Mouse (Mus musculus) hindbrain, postnatal 0 days (tissue): ENCODE data around the gene Sbf2. TPM values are rescaled to one million over a fixed set of nuclear protein-coding genes. Genes with fewer than 3 reads are reported as not detected.

Source experiments
- ATAC-seq: fragments of 200-750 bp; cut with Nextera tagmentation; 2 replicates; pipeline ENCODE4 v1.8.0; 2017; ENCODE audit warnings: mild to moderate bottlenecking, moderate TSS enrichment, moderate library complexity
- DNase-seq: peaks from one replicate; pipeline ENCODE4 v3.0.0-alpha.2; 2015; ENCODE audit warnings: low spot score
- H3K27ac ChIP-seq: fragments of 300-500 bp; sonication (generic); 2 replicates; pipeline ENCODE4 v1.5.1; 2014; ENCODE audit warnings: mild to moderate bottlenecking
- H3K27me3 ChIP-seq: fragments of 300-500 bp; sonication (generic); 2 replicates; pipeline ENCODE4 v1.6.1; 2014; ENCODE audit warnings: low read length, mixed read lengths; ENCODE audit not compliant: insufficient read depth
- H3K36me3 ChIP-seq: fragments of 300-500 bp; sonication (generic); 2 replicates; pipeline ENCODE4 v1.6.1; 2014; ENCODE audit warnings: low read length, mixed read lengths; ENCODE audit not compliant: insufficient read depth
- H3K4me1 ChIP-seq: fragments of 300-500 bp; sonication (generic); 2 replicates; pipeline ENCODE4 v1.6.1; 2014; ENCODE audit warnings: antibody characterized with exemption, low read length, mixed read lengths; ENCODE audit not compliant: insufficient read depth
- H3K4me2 ChIP-seq: fragments of 300-500 bp; sonication (generic); 2 replicates; pipeline ENCODE4 v1.6.1; 2014; ENCODE audit warnings: low read depth, mild to moderate bottlenecking, low read length, moderate library complexity, mixed read lengths
- H3K4me3 ChIP-seq: fragments of 300-500 bp; sonication (generic); 2 replicates; pipeline ENCODE4 v1.5.1; 2014; ENCODE audit warnings: low read length
- H3K9ac ChIP-seq: fragments of 300-500 bp; sonication (generic); replicated peaks from 2 replicates; pipeline ENCODE4 v1.6.1; 2014; ENCODE audit warnings: mild to moderate bottlenecking, low read length, moderate library complexity, mixed read lengths
- H3K9me3 ChIP-seq: fragments of 300-500 bp; sonication (generic); 2 replicates; pipeline ENCODE4 v1.6.1; 2016; ENCODE audit warnings: low read length, mixed read lengths
- CTCF ChIP-seq: IDR thresholded peaks from 2 replicates; pipeline ENCODE4 v1.5.1; 2016; ENCODE audit warnings: antibody characterized with exemption, control low read depth, low read depth
- WGBS: fragments of 180-500 bp; shearing (Covaris S2); extraction: QIAGEN DNeasy Blood & Tissue Kit; methylation state at CpG from one replicate; pipeline ENCODE4 v1.1.7; 2014; 5-methylcytosine and 5-hydroxymethylcytosine counted together
- polyA plus RNA-seq: library from polyadenylated mRNA; unstranded; fragments of >200 nt; fragmentation: Nextera tagmentation; extraction: Ambion mirVana; gene quantifications from 2 replicates; pipeline ENCODE4 v1.2.1, GENCODE M21; 2015
- total RNA-seq: library from RNA; depleted of rRNA; stranded (reverse); fragments of >200 nt; gene quantifications from 2 replicates; pipeline ENCODE4 v1.2.3, GENCODE M21; 2014

Gene Sbf2
- total and polyA plus RNA-seq, 2 experiments from 2014 or later: 40.3 to 70.5 TPM

GRCm38 (mm10) chr7:110270455-110270854 is 344.3 kb downstream of the Sbf2 start:
- WGBS: 92% methylated on average over 7 of the region's 7 CpGs
- no peak for TF ChIP-seq CTCF
- no peak overlapping the region for H3K9ac ChIP-seq
- H3K4me1 ChIP-seq: no peaks in the 10 kb centered on the region
- H3K36me3 ChIP-seq: no peaks in the 10 kb centered on the region
- no peak overlapping the region for H3K27ac ChIP-seq
- H3K4me3 ChIP-seq: no peak overlapping the region
- H3K4me2 ChIP-seq: no peak overlapping the region
- ATAC-seq (no peak), DNase-seq (no peak)
- H3K9me3 ChIP-seq: no peaks in the 10 kb centered on the region
- H3K27me3 ChIP-seq: no peaks in the 10 kb centered on the region

GRCm38 (mm10) chr7:110269777-110270176 is 344.9 kb downstream of the Sbf2 start:
- no peak for TF ChIP-seq CTCF
- Histone ChIP-seq H3K4me2 (no peak overlapping the region), H3K9ac (no peak overlapping the region), H3K4me1 (no peaks in the 10 kb centered on the region), H3K36me3 (no peaks in the 10 kb centered on the region), H3K27me3 (no peaks in the 10 kb centered on the region), H3K4me3 (no peak overlapping the region), H3K9me3 (no peaks in the 10 kb centered on the region), H3K27ac (no peak overlapping the region)
- WGBS: 90% methylated on average over 14 of the region's 14 CpGs
- ATAC-seq (no peak), DNase-seq (no peak)

- DNase-seq: no peak
Measured at GRCm38 (mm10) chr7:110268511-110268910, 346.2 kb downstream of the Sbf2 start.

GRCm38 (mm10) chr7:110267994-110268393 is 346.7 kb downstream of the Sbf2 start:
- ATAC-seq (no peak), DNase-seq (no peak)
- no peak overlapping the region for H3K4me2 ChIP-seq
- no peak overlapping the region for H3K27ac ChIP-seq
- no peaks in the 10 kb centered on the region for H3K36me3 ChIP-seq
- H3K27me3 ChIP-seq: no peaks in the 10 kb centered on the region
- no peak for TF ChIP-seq CTCF
- H3K4me1 ChIP-seq: no peaks in the 10 kb centered on the region
- no peaks in the 10 kb centered on the region for H3K9me3 ChIP-seq
- WGBS: 95% methylated on average over 9 of the region's 9 CpGs
- no peak overlapping the region for H3K4me3 ChIP-seq
- no peak overlapping the region for H3K9ac ChIP-seq

More at GRCm38 (mm10) chr7:110268511-110268910, 346.2 kb downstream of the Sbf2 start:
- Histone ChIP-seq H3K36me3 (no peaks in the 10 kb centered on the region), H3K9ac (no peak overlapping the region), H3K4me3 (no peak overlapping the region), H3K27ac (no peak overlapping the region), H3K27me3 (no peaks in the 10 kb centered on the region), H3K4me2 (no peak overlapping the region), H3K4me1 (no peaks in the 10 kb centered on the region), H3K9me3 (no peaks in the 10 kb centered on the region)
- ATAC-seq: no peak
- no peak for TF ChIP-seq CTCF
- 60% methylated on average over 4 of the region's 4 CpGs for WGBS

GRCm38 (mm10) chr7:110267014-110267413 is 347.7 kb downstream of the Sbf2 start:
- DNase-seq (no peak), ATAC-seq (no peak)
- no peaks in the 10 kb centered on the region for H3K4me1 ChIP-seq
- H3K9ac ChIP-seq: no peak overlapping the region
- no peak overlapping the region for H3K27ac ChIP-seq
- no peak overlapping the region for H3K4me2 ChIP-seq
- H3K4me3 ChIP-seq: no peak overlapping the region
- TF ChIP-seq CTCF: no peak
- H3K36me3 ChIP-seq: no peaks in the 10 kb centered on the region
- H3K27me3 ChIP-seq: no peaks in the 10 kb centered on the region
- H3K9me3 ChIP-seq: no peaks in the 10 kb centered on the region

- Histone ChIP-seq H3K36me3 (no peaks in the 10 kb centered on the region), H3K27me3 (no peaks in the 10 kb centered on the region), H3K4me2 (no peak overlapping the region), H3K4me3 (no peak overlapping the region), H3K9ac (no peak overlapping the region), H3K4me1 (no peaks in the 10 kb centered on the region), H3K9me3 (no peaks in the 10 kb centered on the region), H3K27ac (no peak overlapping the region)
- DNase-seq: peak; percentile 72
- WGBS: 43% methylated on average over 7 of the region's 7 CpGs
- peak; percentile 85 for TF ChIP-seq CTCF
- no peak for ATAC-seq
Measured at GRCm38 (mm10) chr7:110265796-110266195, 348.9 kb downstream of the Sbf2 start.

GRCm38 (mm10) chr7:110263474-110263873 is 351.2 kb downstream of the Sbf2 start:
- H3K4me2 ChIP-seq: no peak overlapping the region
- TF ChIP-seq CTCF: no peak
- WGBS: 77% methylated on average over 1 of the region's 1 CpGs
- H3K9ac ChIP-seq: no peak overlapping the region
- H3K4me3 ChIP-seq: no peak overlapping the region
- H3K27me3 ChIP-seq: no peaks in the 10 kb centered on the region
- no peak for DNase-seq
- no peaks in the 10 kb centered on the region for H3K4me1 ChIP-seq
- H3K36me3 ChIP-seq: no peaks in the 10 kb centered on the region
- ATAC-seq: no peak
- H3K27ac ChIP-seq: no peak overlapping the region
- H3K9me3 ChIP-seq: no peaks in the 10 kb centered on the region
